Mouse (Mus musculus) monocyte, adult 5-6 weeks (primary cell): ENCODE results near the gene Ces5a. TPM values are rescaled to one million over a fixed set of nuclear protein-coding genes. Genes with fewer than 3 reads are reported as not detected.
"Not testable (repeated sequence)": the region's sequence is repeated elsewhere in the genome, so short reads cannot be mapped to it uniquely, and the experiment has no call there.

Source experiments
- ATAC-seq: fragments of 153-309, 156-312 bp; replicated peaks from 2 replicates; pipeline ENCODE4 v1.8.0; 2017; ENCODE audit warnings: mild to moderate bottlenecking; ENCODE audit not compliant: low TSS enrichment, insufficient number of reproducible peaks, severe bottlenecking, poor library complexity, low FRiP score
- total RNA-seq: library from RNA; stranded (forward); fragments of 200-1000, 200-491, 200-594 nt; gene quantifications from 3 replicates; pipeline ENCODE4 v1.2.3, GENCODE M21; 2017

Gene Ces5a
- not detected in 3 replicates for total RNA-seq

- no peak for ATAC-seq
Measured at GRCm38 (mm10) chr8:93535730-93536129, at the start of gene Ces5a. Gene Ces5a, minus strand, starts transcription at chr8:93535830.

- no peak for ATAC-seq
Measured at GRCm38 (mm10) chr8:93572841-93573240, 37.2 kb upstream of the Ces5a start.

DNA sequence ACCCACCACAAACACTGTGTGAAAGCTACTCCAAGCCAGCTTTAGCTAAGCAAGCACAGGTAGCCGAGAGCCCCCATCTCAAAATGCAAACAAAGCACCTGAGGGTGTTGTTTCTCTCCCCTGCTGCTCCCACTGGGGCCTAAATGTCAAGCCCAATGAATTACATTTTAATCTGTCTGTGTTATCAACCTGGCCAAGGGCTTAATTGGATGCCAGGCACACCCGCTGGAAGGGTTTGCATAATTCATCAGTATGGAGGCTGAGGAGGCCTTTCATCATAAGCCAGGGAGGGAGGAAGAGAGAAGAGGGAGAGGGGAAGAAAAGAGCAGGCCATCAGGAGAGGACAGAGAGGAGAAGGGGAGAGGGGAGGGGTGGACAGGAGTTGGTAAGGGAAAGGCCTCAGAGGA lies 36.5 kb upstream of the Ces5a start:
- no peak for ATAC-seq

- ATAC-seq = no peak
Measured at GRCm38 (mm10) chr8:93571369-93571985, 35.8 kb upstream of the Ces5a start.

- no peak for ATAC-seq
Measured at GRCm38 (mm10) chr8:93570186-93570530, 34.5 kb upstream of the Ces5a start.

- no peak for ATAC-seq
Measured at GRCm38 (mm10) chr8:93569311-93570185, 33.9 kb upstream of the Ces5a start.

DNA sequence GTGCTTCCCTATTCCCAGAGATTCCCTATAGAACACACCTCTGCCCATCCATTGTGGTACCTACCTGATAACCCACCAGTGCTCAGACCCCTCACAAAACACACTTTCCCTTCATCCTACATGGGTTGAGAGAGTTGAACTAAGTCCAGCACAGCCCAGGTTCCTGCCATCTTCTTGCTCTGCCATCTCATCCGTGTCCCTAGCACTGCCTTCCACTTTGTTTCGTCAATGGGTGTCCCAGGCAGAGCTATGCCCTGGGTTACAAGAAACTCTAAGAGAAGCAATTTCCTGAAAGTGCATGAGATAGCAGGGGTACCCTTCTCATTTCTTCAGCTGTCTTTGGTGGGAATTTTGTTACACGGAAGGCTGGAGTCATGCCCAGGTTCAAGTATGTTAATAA lies 33.0 kb upstream of the Ces5a start:
- ATAC-seq = no peak

- ATAC-seq = no peak
Measured at GRCm38 (mm10) chr8:93567086-93567485, 31.5 kb upstream of the Ces5a start.

DNA sequence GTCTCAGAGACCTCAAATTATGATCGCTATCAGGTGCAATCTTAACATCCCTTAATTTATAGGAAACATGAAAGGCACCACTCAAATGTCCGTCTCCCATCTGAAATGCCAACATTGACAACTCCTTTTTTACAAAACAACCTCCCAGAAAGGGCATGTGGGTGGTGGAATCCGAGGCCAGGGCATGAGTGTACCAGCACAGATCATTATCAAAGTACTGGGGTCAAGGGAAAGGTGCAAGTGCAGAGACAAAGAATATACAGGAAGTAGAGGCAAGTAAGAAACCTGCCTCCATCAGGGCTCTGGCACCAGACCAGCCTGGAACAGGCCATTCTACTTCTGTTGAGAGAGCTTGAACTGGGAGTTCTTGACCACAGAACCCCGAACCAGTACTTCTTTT lies 29.0 kb upstream of the Ces5a start:
- ATAC-seq = no peak

GRCm38 (mm10) chr8:93563551-93563950 lies 27.9 kb upstream of the Ces5a start:
- ATAC-seq = no peak

GRCm38 (mm10) chr8:93562557-93563210 lies 27.1 kb upstream of the Ces5a start:
- no peak for ATAC-seq

GRCm38 (mm10) chr8:93561271-93561670 lies 25.6 kb upstream of the Ces5a start:
- no peak for ATAC-seq

DNA sequence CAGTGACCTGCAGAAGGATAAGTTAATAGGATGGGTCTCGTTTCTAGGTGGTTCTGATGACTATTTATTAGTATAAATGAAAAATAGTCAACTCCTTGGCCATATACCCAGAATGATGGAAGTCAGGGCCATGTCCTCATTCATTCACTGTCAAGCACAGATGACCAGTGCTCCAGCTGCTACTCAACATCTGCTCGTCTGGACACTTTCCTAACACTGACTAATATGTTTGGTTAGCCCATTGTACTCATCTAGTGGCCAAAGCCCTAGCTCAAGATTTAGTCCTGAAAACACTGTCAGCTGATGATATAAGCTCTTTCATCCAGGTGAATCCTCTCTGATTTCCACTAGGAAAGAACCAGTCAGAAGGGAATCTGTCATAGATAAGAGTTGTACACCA lies 24.1 kb upstream of the Ces5a start:
- ATAC-seq = no peak

GRCm38 (mm10) chr8:93502634-93503033 lies 33.0 kb downstream of the Ces5a start:
- ATAC-seq = no peak

DNA sequence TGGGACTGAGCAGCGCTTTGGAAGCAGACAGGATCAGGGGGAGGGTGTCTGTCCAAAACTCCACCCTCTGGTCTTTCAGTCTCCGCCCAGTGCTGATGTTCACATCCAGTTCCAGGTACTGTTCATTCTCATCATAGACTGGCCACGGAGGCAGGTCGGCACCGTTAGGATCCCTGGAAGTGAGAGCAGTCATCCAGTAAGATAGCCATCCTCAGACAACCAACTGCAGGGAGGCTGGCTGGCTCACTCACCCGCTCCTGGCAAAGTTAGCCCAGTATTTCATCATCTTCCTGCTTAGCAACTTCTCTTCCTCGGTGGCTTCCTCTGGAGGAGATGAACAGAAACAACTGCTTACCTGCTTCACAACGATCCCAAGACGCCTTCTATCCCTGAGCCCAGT lies 36.2 kb downstream of the Ces5a start:
- ATAC-seq = no peak

GRCm38 (mm10) chr8:93495330-93495729 lies 40.3 kb downstream of the Ces5a start:
- no peak for ATAC-seq

GRCm38 (mm10) chr8:93488743-93489142 lies 46.9 kb downstream of the Ces5a start:
- no peak for ATAC-seq

DNA sequence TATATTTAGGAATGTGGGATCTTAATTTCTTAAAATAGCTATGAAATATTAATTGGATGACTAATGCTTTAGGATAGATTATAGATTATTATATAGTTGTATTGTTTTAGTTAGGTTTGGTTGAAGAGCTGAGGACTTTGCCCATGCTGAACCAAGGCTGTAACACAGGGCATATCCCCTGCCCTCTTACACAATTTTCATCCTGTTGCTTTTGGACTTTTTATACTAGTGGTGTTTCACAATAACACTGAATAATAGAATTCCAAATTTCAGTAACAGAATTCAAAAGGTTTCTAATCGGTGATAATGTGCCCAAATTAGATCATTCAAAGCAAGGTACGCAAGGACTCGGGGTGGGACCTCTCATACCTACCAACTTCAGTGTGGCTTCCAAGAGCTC lies 57.4 kb downstream of the Ces5a start:
- ATAC-seq = no peak

- not testable (repeated sequence) for ATAC-seq
Measured at GRCm38 (mm10) chr8:93469733-93470132, 65.9 kb downstream of the Ces5a start.
